Mouse (Mus musculus) G1E (cell line): Measurements from ENCODE around the gene Setd6.

Experiments used
- CTCF ChIP-seq: IDR thresholded peaks from 2 replicates; pipeline ENCODE4 v1.5.1; 2012; ENCODE audit warnings: low read depth, low read length, inconsistent platforms, mixed read lengths
- GATA1 ChIP-seq: IDR thresholded peaks from 2 replicates; pipeline ENCODE4 v1.6.1; 2012; ENCODE audit warnings: borderline replicate concordance, low read length, inconsistent platforms, mixed read lengths
- GATA2 ChIP-seq: IDR thresholded peaks from 2 replicates; pipeline ENCODE4 v1.6.1; 2012; ENCODE audit warnings: low read depth, low read length, inconsistent platforms, borderline replicate concordance
- POLR2AphosphoS5 ChIP-seq: IDR thresholded peaks from 2 replicates; pipeline ENCODE4 v1.6.1; 2012; ENCODE audit warnings: low read depth, low read length, inconsistent platforms; ENCODE audit not compliant: insufficient replicate concordance

DNA sequence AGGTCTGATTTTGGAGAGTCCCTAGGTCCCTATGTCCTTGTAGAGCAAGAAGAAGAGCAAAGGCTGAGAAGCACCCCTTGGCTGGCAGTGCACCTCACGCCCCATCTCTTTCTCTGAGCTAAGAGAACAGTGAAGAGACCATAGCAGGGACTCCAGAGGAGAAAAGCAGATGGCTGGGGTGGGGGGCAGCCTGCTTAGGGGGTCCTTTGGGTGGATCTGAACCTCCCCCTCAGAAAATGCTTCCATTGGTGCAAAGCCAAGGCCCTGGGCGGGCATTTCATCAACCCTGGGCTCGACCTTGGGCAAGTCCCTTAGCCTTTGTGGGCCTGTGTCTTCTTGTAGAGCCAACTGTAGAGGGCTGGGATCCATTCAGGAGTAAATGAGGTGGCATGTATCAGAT is 11.1 kb upstream of the Setd6 start:
- TF ChIP-seq CTCF (no peak), GATA1 (no peak), GATA2 (no peak), POLR2AphosphoS5 (no peak)
